Mouse (Mus musculus): Measurements from ENCODE around the gene Cdk17. TPM values are rescaled to one million over a fixed set of nuclear protein-coding genes. Genes with fewer than 3 reads are reported as not detected.

Gene Cdk17
- polyA plus RNA-seq, 2 experiments from 2014 or later = 42.2 to 62.3 TPM

GRCm38 (mm10) chr10:93171182-93171855 lies 10.6 kb downstream of the Cdk17 start:
- peak; percentile 87 for ATAC-seq

DNA sequence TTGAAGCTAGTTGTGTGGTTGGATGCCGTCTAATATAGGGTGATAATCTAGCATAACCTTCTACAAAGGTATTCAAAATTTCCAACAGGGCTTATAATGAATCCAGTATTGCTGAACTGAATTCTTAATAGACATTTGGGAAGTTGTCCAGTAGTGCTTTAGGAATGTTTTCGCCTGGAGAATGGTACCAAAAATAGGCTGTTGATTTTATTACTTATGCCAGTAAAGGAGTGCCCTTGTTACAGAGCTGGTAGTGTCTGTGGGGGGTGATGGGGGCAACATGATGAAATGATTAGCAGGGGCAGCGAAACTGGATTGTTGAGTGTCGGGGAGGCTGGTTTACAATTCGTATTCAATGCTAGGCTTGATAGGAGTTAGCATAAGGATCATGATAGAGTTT lies 16.8 kb downstream of the Cdk17 start:
- no peak for ATAC-seq

- no peak for ATAC-seq
These were observed 17.2 kb downstream of the Cdk17 start for GRCm38 (mm10) chr10:93177874-93178273.

GRCm38 (mm10) chr10:93178662-93179061 lies 18.0 kb downstream of the Cdk17 start:
- no peak for ATAC-seq

- peak; percentile 50 for ATAC-seq
These were observed 19.2 kb downstream of the Cdk17 start for GRCm38 (mm10) chr10:93179669-93180460.

- ATAC-seq = peak; percentile 24
These were observed 23.8 kb downstream of the Cdk17 start for GRCm38 (mm10) chr10:93184351-93184976.

- ATAC-seq = peak; percentile 27
These were observed 27.8 kb downstream of the Cdk17 start for GRCm38 (mm10) chr10:93188440-93188999.

- ATAC-seq = peak; percentile 22
These were observed 30.0 kb downstream of the Cdk17 start for GRCm38 (mm10) chr10:93190475-93191262.

- no peak for ATAC-seq
These were observed 36.4 kb downstream of the Cdk17 start for GRCm38 (mm10) chr10:93197092-93197491.

GRCm38 (mm10) chr10:93198958-93199357 lies 38.3 kb downstream of the Cdk17 start:
- no peak for ATAC-seq

- ATAC-seq = no peak
These were observed 41.3 kb downstream of the Cdk17 start for GRCm38 (mm10) chr10:93201846-93202458.

- peak; percentile 64 for ATAC-seq
These were observed 44.7 kb downstream of the Cdk17 start for GRCm38 (mm10) chr10:93205287-93205956.

- no peak for ATAC-seq
These were observed 46.5 kb downstream of the Cdk17 start for GRCm38 (mm10) chr10:93207176-93207575.

GRCm38 (mm10) chr10:93212699-93213098 lies 52.0 kb downstream of the Cdk17 start:
- ATAC-seq = no peak

DNA sequence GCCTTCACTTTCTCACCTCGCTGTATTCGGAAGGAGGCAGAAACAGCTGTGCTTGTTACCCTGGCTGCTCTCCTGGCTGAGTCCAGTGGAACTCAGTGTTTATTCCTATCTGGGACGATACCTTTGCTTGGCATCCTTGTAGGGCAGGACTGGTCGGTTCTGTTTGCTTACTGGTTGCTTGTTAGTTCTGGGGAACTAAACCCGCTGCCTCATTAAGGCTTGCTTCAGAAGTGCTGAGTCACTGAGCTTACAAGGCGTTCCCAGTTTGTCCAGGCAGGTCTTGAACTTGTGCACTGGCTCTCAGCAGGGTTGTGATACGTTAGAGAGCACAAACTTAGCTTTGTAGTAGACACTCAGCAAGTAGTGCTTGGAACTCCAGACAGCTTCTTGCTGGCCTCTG lies 52.7 kb downstream of the Cdk17 start:
- no peak for ATAC-seq

- no peak for ATAC-seq
These were observed 53.6 kb downstream of the Cdk17 start for GRCm38 (mm10) chr10:93214251-93214650.

- ATAC-seq = no peak
These were observed 54.5 kb downstream of the Cdk17 start for GRCm38 (mm10) chr10:93215051-93215763.

- peak; percentile 66 for ATAC-seq
These were observed 65.1 kb downstream of the Cdk17 start for GRCm38 (mm10) chr10:93225751-93226150.

GRCm38 (mm10) chr10:93227921-93228320 lies 67.2 kb downstream of the Cdk17 start:
- ATAC-seq = peak; percentile 85

- peak; percentile 27 for ATAC-seq
These were observed 67.8 kb downstream of the Cdk17 start for GRCm38 (mm10) chr10:93228401-93229007.

All from CD4-positive, CD25-positive, alpha-beta regulatory T cell, adult 4 months (primary cell).